Mouse (Mus musculus): ENCODE results near the gene Klhl9. TPM values are rescaled to one million over a fixed set of nuclear protein-coding genes. Genes with fewer than 3 reads are reported as not detected.
"Not testable (repeated sequence)": the region's sequence is repeated elsewhere in the genome, so short reads cannot be mapped to it uniquely, and the experiment has no call there.

The Klhl9 gene
- 100 and 110 TPM in 2 replicates for polyA plus RNA-seq (2016; fragmentation: Nextera tagmentation; extraction: Ambion mirVana)

DNA sequence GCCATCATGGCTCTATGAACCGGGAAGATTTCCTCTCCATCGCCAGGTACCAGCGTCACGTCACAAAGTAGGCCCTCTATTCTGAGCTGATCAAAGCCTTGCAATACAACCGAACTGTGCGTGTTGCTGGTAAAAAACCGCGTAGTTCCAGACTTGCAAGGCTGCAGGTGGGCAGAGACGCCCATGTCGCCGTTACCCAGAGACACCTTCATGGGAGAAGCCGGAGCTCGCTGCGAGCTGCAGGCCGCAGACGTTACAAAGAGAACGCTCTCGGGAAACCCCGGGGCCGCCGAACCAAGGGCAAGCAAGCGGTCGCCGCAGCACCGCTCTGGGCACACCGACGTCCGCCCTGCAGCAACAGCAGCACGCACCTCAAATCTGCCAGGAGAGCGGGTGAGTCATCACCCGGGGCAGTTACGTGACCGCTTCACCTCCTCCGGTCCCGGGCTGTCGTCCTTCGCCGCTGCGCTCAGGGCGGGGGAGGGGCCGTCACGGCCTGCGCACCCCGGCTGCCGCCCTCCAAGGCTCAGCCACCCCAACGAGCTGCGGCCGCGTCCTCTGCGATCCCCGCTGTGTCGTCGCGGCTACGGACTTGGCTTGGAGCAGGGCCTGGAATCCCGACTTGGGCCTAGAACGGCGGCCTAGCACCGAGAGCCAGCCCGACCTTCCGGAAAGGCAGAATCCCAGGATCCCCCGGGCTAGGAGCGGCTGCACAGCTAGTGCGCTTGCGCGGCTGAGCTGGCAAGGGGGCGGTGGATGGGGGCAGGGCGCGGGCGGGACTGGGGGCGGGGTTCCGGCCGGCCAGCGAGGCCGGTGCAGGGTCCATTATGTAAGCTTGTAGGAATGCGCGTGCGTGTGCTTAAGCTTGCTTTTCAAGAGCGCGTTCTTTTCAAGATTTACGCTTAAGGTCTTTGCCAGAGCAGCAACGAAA lies at the start of gene Klhl9, which contains the start of gene Gm26566:
TSS of gene Klhl9 (minus strand) at position 675 of the 931 bp plus-strand sequence.
TSS of gene Gm26566 (plus strand) at position 15 of the 931 bp plus-strand sequence.
- Histone ChIP-seq H3K4me1 (peaks cover 33% of the 10 kb centered on the region), H3K9me3 (no peaks in the 10 kb centered on the region), H3K36me3 (replicated peaks) (peaks cover 42% of the 10 kb centered on the region), H3K4me3 (peak within 1 kb of the TSS; percentile 97), H3K27ac (replicated peaks) (peak within 1 kb of the TSS; percentile 99), H3K27me3 (replicated peaks; ENCODE audit: low read depth, poor library complexity, severe bottlenecking) (no peaks in the 10 kb centered on the region)
- DNase-seq (ENCODE audit: low spot score), result peak; percentile 98
- WGBS, result under 1% methylated on average over 82 of the region's 82 CpGs

DNA sequence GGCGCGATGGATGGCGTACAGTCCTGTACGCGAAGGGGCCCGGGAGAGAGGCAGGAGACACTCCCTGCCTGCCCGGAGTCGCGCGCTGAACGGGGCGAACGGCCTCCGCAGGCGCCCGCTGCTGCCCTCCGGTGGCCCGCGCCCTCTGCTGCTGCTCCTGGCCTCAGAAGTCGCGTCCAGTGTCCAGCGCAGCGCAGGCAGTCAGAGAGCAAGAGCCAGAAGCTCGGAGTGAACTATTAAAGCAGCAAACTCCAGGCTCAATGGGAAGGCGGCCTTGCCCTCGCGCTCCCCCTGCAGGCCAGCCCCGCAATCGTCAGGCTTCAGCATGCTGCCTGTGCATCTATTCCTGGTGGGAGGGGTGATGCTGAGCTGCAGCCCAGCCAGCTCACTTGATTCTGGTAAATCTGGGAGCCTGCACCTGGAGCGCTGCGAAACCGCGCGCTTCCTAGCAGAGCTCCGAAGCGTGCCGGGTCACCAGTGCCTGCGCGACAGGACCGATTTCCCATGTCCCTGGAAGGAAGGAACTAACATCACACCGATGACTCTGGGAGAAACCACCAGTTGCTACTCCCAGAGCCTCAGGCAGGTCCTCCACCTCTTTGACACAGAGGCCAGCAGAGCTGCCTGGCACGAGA lies 41.2 kb upstream of the Klhl9 start:
- 3% methylated on average over 42 of the region's 42 CpGs for WGBS
- not testable (repeated sequence) for H3K36me3 ChIP-seq (replicated peaks); H3K27me3 ChIP-seq (replicated peaks; ENCODE audit: low read depth, poor library complexity, severe bottlenecking); H3K4me1 ChIP-seq; H3K27ac ChIP-seq (replicated peaks); H3K9me3 ChIP-seq
- H3K4me3 ChIP-seq, result peak overlapping the region; percentile 50
- DNase-seq (ENCODE audit: low spot score), result peak; percentile 81

DNA sequence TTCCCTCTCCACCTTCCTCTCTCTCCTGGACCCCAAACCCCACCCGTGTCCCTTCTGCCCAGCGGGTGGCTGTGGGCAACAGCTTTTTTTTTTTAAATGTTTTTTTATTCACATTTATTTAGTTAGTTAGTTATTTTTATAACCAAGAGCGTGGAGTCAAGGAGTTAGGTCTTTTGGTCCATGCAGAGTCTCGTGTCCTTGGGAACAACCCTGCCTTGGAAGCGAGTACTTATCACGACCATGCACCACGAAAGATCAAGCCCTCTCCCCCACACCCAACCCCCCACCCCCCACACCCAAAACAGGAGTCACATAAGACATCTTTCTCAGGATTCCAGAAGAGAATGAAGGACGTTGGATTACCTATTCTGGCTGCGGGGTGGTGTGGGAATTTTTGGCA lies 40.1 kb upstream of the Klhl9 start:
- not testable (repeated sequence) for H3K27me3 ChIP-seq (replicated peaks; ENCODE audit: low read depth, poor library complexity, severe bottlenecking); DNase-seq (ENCODE audit: low spot score); H3K4me3 ChIP-seq; H3K4me1 ChIP-seq; H3K27ac ChIP-seq (replicated peaks); H3K36me3 ChIP-seq (replicated peaks); H3K9me3 ChIP-seq
- WGBS, result 52% methylated on average over 9 of the region's 9 CpGs

DNA sequence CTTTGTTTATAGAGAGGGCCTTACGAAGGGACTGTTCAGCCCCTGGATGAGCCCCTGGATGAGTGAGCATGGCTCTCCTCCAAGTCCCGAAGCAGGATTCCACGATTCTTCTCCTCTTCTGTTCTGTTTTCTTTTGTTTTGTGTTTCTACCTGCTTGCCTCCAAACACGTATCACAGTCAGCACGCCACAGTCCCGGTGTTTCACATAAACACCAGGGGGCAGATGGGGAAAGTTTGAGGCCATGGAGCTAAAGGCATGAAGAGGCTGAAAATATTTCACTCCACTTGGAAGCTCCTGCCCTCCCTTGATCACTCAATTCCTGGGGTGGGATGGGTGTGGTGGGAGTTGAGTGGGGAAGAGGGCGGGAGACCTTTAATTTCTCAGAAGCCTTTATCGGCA lies 39.5 kb upstream of the Klhl9 start:
- not testable (repeated sequence) for H3K4me1 ChIP-seq; DNase-seq (ENCODE audit: low spot score); H3K27ac ChIP-seq (replicated peaks); H3K36me3 ChIP-seq (replicated peaks); H3K27me3 ChIP-seq (replicated peaks; ENCODE audit: low read depth, poor library complexity, severe bottlenecking); H3K4me3 ChIP-seq; H3K9me3 ChIP-seq
- WGBS, result 67% methylated on average over 6 of the region's 8 CpGs

DNA sequence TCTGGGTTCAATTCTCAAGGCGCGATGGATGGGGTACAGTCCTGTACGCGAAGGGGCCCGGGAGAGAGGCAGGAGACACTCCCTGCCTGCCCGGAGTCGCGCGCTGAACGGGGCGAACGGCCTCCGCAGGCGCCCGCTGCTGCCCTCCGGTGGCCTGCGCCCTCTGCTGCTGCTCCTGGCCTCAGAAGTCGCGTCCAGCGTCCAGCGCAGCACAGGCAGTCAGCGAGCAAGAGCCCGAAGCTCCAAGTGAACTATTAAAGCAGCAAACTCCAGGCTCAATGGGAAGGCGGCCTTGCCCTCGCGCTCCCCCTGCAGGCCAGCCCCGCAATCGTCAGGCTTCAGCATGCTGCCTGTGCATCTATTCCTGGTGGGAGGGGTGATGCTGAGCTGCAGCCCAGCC lies 38.2 kb upstream of the Klhl9 start:
- not testable (repeated sequence) for H3K27me3 ChIP-seq (replicated peaks; ENCODE audit: low read depth, poor library complexity, severe bottlenecking); H3K36me3 ChIP-seq (replicated peaks); H3K4me1 ChIP-seq; H3K9me3 ChIP-seq
- peak; percentile 84 for DNase-seq (ENCODE audit: low spot score)
- Histone ChIP-seq H3K27ac (replicated peaks) (peak overlapping the region; percentile 67), H3K4me3 (peak overlapping the region; percentile 50)
- under 1% methylated on average over 24 of the region's 28 CpGs for WGBS

DNA sequence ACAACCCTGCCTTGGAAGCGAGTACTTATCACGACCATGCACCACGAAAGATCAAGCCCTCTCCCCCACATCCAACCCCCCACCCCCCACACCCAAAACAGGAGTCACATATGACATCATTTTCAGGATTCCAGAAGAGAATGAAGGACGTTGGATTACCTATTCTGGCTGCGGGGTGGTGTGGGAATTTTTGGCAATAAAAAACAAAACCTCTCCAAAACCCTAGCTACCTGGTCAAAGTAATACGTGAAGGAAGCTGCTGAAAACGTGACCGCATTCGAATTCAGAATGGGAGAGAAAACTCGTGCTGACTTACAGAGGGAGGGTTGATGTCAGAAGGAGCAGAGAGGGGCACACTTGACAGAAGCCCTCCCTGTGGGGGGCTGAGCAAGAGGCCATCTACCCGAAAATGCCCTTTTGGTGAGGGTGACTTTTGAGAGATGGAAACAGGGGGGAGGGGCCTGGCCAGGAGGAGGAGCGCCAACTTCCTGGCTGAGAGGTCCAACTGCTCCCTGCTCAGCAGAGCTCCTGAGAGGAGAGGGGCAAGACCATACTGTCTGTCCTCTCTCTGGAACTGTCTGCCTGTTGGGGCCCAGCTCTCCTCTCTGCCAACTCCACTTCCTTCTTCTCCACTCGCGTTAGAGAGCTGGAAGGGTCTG lies 37.5 kb upstream of the Klhl9 start, which contains the start of gene Gm13283:
TSS of gene Gm13283 (plus strand) at position 510 of the 659 bp plus-strand sequence.
- peak within 1 kb of the TSS; percentile 50 for H3K4me3 ChIP-seq
- H3K27ac ChIP-seq (replicated peaks), result peak within 1 kb of the TSS; percentile 67
- H3K36me3 ChIP-seq (replicated peaks); DNase-seq (ENCODE audit: low spot score); H3K27me3 ChIP-seq (replicated peaks; ENCODE audit: low read depth, poor library complexity, severe bottlenecking); H3K9me3 ChIP-seq; H3K4me1 ChIP-seq: not testable (repeated sequence)
- 21% methylated on average over 12 of the region's 14 CpGs for WGBS

DNA sequence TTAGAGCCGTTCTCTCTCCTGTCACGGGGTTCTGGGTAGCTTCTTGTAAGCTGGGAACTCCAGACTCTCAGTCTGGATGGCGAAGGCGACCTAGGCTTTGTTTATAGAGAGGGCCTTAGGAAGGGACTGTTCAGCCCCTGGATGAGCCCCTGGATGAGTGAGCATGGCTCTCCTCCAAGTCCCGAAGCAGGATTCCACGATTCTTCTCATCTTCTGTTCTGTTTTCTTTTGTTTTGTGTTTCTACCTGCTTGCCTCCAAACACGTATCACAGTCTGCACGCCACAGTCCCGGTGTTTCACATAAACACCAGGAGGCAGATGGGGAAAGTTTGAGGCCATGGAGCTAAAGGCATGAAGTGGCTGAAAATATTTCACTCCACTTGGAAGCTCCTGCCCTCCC lies 36.5 kb upstream of the Klhl9 start:
- not testable (repeated sequence) for DNase-seq (ENCODE audit: low spot score); H3K4me1 ChIP-seq; H3K27me3 ChIP-seq (replicated peaks; ENCODE audit: low read depth, poor library complexity, severe bottlenecking); H3K9me3 ChIP-seq; H3K4me3 ChIP-seq; H3K27ac ChIP-seq (replicated peaks); H3K36me3 ChIP-seq (replicated peaks)
- 84% methylated on average over 9 of the region's 9 CpGs for WGBS

DNA sequence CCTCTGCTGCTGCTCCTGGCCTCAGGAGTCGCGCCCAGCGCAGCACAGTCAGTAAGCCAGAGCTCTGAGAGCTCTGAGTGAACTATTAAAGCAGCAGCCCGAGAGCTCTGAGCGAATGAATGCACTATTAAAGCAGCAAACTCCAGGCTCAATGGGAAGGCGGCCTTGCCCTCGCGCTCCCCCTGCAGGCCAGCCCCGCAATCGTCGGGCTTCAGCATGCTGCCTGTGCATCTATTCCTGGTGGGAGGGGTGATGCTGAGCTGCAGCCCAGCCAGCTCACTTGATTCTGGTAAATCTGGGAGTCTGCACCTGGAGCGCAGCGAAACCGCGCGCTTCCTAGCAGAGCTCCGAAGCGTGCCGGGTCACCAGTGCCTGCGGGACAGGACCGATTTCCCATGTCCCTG lies 35.4 kb upstream of the Klhl9 start:
- peak overlapping the region; percentile 61 for H3K4me3 ChIP-seq
- not testable (repeated sequence) for H3K4me1 ChIP-seq; H3K27me3 ChIP-seq (replicated peaks; ENCODE audit: low read depth, poor library complexity, severe bottlenecking); H3K9me3 ChIP-seq; H3K36me3 ChIP-seq (replicated peaks)
- DNase-seq (ENCODE audit: low spot score), result peak; percentile 86
- H3K27ac ChIP-seq (replicated peaks), result peak overlapping the region; percentile 84
- under 1% methylated on average over 21 of the region's 21 CpGs for whole genome bisulfite sequencing

DNA sequence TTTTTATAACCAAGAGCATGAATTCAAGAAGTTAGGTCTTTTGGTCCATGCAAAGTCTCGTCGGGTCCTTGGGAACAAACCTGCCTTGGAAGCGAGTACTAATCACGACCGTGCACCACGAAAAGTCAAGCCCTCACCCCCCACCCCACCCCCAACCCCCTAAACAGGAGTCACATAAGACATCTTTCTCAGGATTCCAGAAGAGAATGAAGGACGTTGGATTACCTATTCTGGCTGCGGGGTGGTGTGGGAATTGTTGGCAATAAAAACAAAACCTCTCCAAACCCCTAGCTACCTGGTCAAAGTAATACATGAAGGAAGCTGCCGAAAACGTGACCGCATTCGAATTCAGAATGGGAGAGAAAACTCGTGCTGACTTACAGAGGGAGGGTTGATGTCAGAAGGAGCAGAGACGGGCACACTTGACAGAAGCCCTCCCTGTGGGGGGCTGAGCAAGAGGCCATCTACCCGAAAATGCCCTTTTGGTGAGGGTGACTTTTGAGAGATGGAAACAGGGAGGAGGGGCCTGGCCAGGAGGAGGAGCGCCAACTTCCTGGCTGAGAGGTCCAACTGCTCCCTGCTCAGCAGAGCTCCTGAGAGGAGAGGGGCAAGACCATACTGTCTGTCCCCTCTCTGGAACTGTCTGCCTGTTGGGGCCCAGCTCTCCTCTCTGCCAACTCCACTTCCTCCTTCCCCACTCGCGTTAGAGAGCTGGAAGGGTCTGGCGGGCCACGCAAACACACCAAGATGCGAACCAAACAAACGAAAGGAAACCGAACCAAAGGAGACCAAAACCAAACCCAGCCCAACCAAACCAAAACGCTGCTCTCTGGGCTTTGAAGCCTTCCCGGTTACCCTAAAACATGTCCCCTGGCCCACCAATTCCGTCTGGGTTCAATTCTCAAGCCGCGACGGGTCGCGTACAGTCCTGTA lies 34.6 kb upstream of the Klhl9 start:
- not testable (repeated sequence) for H3K27me3 ChIP-seq (replicated peaks; ENCODE audit: low read depth, poor library complexity, severe bottlenecking); H3K36me3 ChIP-seq (replicated peaks); H3K4me1 ChIP-seq; H3K9me3 ChIP-seq
- H3K27ac ChIP-seq (replicated peaks), result peak overlapping the region; percentile 84
- 15% methylated on average over 29 of the region's 31 CpGs for WGBS
- H3K4me3 ChIP-seq, result peak overlapping the region; percentile 61
- DNase-seq (ENCODE audit: low spot score), result peak; percentile 43

DNA sequence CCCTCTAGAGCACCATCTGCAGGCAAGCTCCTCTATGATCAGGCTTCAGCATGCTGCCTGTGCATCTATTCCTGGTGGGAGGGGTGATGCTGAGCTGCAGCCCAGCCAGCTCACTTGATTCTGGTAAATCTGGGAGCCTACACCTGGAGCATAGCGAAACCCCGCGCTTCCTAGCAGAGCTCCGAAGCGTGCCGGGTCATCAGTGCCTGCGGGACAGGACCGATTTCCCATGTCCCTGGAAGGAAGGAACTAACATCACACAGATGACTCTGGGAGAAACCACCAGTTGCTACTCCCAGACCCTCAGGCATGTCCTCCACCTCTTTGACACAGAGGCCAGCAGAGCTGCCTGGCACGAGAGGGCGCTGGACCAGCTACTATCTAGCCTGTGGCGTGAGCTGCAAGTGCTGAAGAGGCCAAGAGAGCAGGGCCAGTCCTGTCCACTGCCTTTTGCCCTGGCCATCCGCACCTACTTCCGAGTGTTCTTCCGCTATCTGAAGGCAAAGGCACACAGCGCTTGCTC lies 32.6 kb upstream of the Klhl9 start, which contains the start of gene Gm13271:
TSS of gene Gm13271 (plus strand) at position 51 of the 523 bp plus-strand sequence.
- WGBS, result 73% methylated on average over 15 of the region's 15 CpGs
- not testable (repeated sequence) for H3K9me3 ChIP-seq

DNA sequence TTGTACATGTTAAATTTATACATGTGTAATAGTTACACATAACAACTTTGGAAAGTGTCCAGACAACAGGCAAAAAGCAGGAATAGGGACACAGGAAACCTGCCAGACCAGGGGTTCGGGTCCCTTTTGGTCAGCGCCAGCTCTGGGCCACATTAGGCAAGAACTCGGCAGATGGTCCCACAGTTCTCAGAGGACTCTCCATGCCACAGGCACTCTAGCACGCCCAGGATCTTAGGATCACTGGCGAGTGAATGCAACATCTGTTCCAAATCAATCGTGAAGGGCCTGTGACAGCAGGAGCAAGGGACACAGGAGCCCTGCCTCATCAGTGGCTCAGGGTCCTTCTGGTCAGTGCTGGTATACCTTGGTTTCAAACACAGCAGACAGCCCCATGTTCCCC lies 27.7 kb upstream of the Klhl9 start:
- H3K4me1 ChIP-seq, result peaks cover 5% of the 10 kb centered on the region; the same call in 1 of the 2 replicates
- H3K4me3 ChIP-seq, result no peak overlapping the region
- no peaks in the 10 kb centered on the region for H3K36me3 ChIP-seq (replicated peaks)
- no peak for DNase-seq (ENCODE audit: low spot score)
- H3K9me3 ChIP-seq, result no peaks in the 10 kb centered on the region
- H3K27me3 ChIP-seq (replicated peaks; ENCODE audit: low read depth, poor library complexity, severe bottlenecking), result no peaks in the 10 kb centered on the region
- 43% methylated on average over 6 of the region's 6 CpGs for whole genome bisulfite sequencing
- H3K27ac ChIP-seq (replicated peaks), result no peak overlapping the region

More for the DNA sequence above, 32.6 kb upstream of the Klhl9 start, which contains the start of gene Gm13271:
- not testable (repeated sequence) for H3K36me3 ChIP-seq (replicated peaks); DNase-seq (ENCODE audit: low spot score); H3K4me1 ChIP-seq; H3K27ac ChIP-seq (replicated peaks); H3K27me3 ChIP-seq (replicated peaks; ENCODE audit: low read depth, poor library complexity, severe bottlenecking); H3K4me3 ChIP-seq

Data from embryonic facial prominence, embryonic 10.5 days (tissue).